Mouse (Mus musculus): ENCODE measurements around the gene Abcc5.

GRCm38 (mm10) chr16:20403327-20403726, 22.9 kb downstream of the Abcc5 start:
- TF ChIP-seq CTCF (IDR thresholded peaks at IDR 0.05; ENCODE audit: extremely low read depth, insufficient read length, insufficient replicate concordance, low read depth, low read length) (no peak), POLR2A (IDR thresholded peaks at IDR 0.05; ENCODE audit: low read depth, low read length) (no peak)
